Mouse (Mus musculus): ENCODE data around the gene Nprl3.

- no peak for TF ChIP-seq GATA1 (IDR thresholded peaks at IDR 0.05; ENCODE audit: low read length)
- TF ChIP-seq TAL1 (IDR thresholded peaks at IDR 0.05; ENCODE audit: low read length): no peak
Measured at GRCm38 (mm10) chr11:32302824-32303419, 35.4 kb upstream of the Nprl3 start.

All from erythroblast, embryonic 14.5 days (primary cell).